Mouse (Mus musculus): ENCODE results near the gene Maff. TPM values are rescaled to one million over a fixed set of nuclear protein-coding genes. Genes with fewer than 3 reads are reported as not detected.

Gene Maff
- total RNA-seq, 2 experiments from 2014 or later, result not detected

GRCm38 (mm10) chr15:79357974-79358690 lies 11.7 kb downstream of the Maff start:
- no peak for ATAC-seq (replicated peaks; ENCODE audit: low FRiP score, poor library complexity, severe bottlenecking)

- no peak for ATAC-seq (replicated peaks; ENCODE audit: low FRiP score, poor library complexity, severe bottlenecking)
These were observed 13.5 kb downstream of the Maff start for GRCm38 (mm10) chr15:79359954-79360353.

- ATAC-seq (replicated peaks; ENCODE audit: low FRiP score, poor library complexity, severe bottlenecking), result no peak
These were observed 13.9 kb downstream of the Maff start for GRCm38 (mm10) chr15:79360371-79360770.

GRCm38 (mm10) chr15:79361023-79361422 lies 14.6 kb downstream of the Maff start:
- no peak for ATAC-seq (replicated peaks; ENCODE audit: low FRiP score, poor library complexity, severe bottlenecking)

- ATAC-seq (replicated peaks; ENCODE audit: low FRiP score, poor library complexity, severe bottlenecking), result no peak
These were observed 17.7 kb downstream of the Maff start for GRCm38 (mm10) chr15:79364120-79364519.

GRCm38 (mm10) chr15:79365068-79365467 lies 18.6 kb downstream of the Maff start:
- no peak for ATAC-seq (replicated peaks; ENCODE audit: low FRiP score, poor library complexity, severe bottlenecking)

- no peak for ATAC-seq (replicated peaks; ENCODE audit: low FRiP score, poor library complexity, severe bottlenecking)
These were observed 20.0 kb downstream of the Maff start for GRCm38 (mm10) chr15:79366402-79366801.

- no peak for ATAC-seq (replicated peaks; ENCODE audit: low FRiP score, poor library complexity, severe bottlenecking)
These were observed 21.9 kb downstream of the Maff start for GRCm38 (mm10) chr15:79368313-79368811.

GRCm38 (mm10) chr15:79368861-79369440 lies 22.5 kb downstream of the Maff start:
- ATAC-seq (replicated peaks; ENCODE audit: low FRiP score, poor library complexity, severe bottlenecking), result no peak

GRCm38 (mm10) chr15:79369452-79370280 lies 23.2 kb downstream of the Maff start:
- no peak for ATAC-seq (replicated peaks; ENCODE audit: low FRiP score, poor library complexity, severe bottlenecking)

GRCm38 (mm10) chr15:79370281-79370843 lies 23.9 kb downstream of the Maff start:
- no peak for ATAC-seq (replicated peaks; ENCODE audit: low FRiP score, poor library complexity, severe bottlenecking)

- ATAC-seq (replicated peaks; ENCODE audit: low FRiP score, poor library complexity, severe bottlenecking), result no peak
These were observed 28.3 kb downstream of the Maff start for GRCm38 (mm10) chr15:79374760-79375159.

GRCm38 (mm10) chr15:79377681-79378080 lies 31.3 kb downstream of the Maff start:
- no peak for ATAC-seq (replicated peaks; ENCODE audit: low FRiP score, poor library complexity, severe bottlenecking)

GRCm38 (mm10) chr15:79378608-79379007 lies 32.2 kb downstream of the Maff start:
- ATAC-seq (replicated peaks; ENCODE audit: low FRiP score, poor library complexity, severe bottlenecking), result no peak

GRCm38 (mm10) chr15:79379658-79380057 lies 33.2 kb downstream of the Maff start:
- no peak for ATAC-seq (replicated peaks; ENCODE audit: low FRiP score, poor library complexity, severe bottlenecking)

- ATAC-seq (replicated peaks; ENCODE audit: low FRiP score, poor library complexity, severe bottlenecking), result peak; percentile 81
These were observed 34.3 kb downstream of the Maff start for GRCm38 (mm10) chr15:79380468-79381444.

- ATAC-seq (replicated peaks; ENCODE audit: low FRiP score, poor library complexity, severe bottlenecking), result no peak
These were observed 35.2 kb downstream of the Maff start for GRCm38 (mm10) chr15:79381644-79382043.

GRCm38 (mm10) chr15:79387081-79387480 lies 40.7 kb downstream of the Maff start:
- ATAC-seq (replicated peaks; ENCODE audit: low FRiP score, poor library complexity, severe bottlenecking), result no peak

- ATAC-seq (replicated peaks; ENCODE audit: low FRiP score, poor library complexity, severe bottlenecking), result no peak
These were observed 41.2 kb downstream of the Maff start for GRCm38 (mm10) chr15:79387611-79388010.
